Mouse (Mus musculus) spleen, adult 2 months (tissue): Measurements from ENCODE around the gene Adar.

Experiments
- CTCF ChIP-seq: fragments of 200-500 bp; IDR thresholded peaks from 2 replicates; pipeline ENCODE4 v1.5.1; 2011; ENCODE audit warnings: mild to moderate bottlenecking, inconsistent platforms; ENCODE audit not compliant: insufficient read depth, insufficient read length, insufficient replicate concordance; ENCODE audit errors: extremely low read depth
- POLR2A ChIP-seq: fragments of 200-500 bp; IDR thresholded peaks from 2 replicates; pipeline ENCODE4 v1.6.1; 2011; ENCODE audit warnings: low read depth, low read length, inconsistent platforms

DNA sequence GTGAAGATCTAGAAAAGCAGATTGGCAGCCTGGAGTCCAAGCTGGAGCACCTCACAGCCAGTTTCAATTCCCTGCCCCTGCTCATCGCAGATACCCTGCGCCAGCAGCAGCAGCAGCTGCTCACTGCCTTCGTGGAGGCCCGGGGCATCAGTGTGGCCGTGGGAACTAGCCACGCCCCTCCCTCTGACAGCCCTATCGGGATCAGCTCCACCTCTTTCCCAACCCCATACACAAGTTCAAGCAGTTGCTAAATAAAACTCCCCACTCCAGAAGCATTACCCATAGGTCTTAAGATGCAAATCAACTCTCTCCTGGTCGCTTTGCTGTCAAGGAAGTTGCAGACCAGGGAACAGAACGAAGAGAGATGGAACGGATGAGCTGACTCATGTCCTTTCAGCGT is 47.7 kb upstream of the Adar start:
- TF ChIP-seq CTCF (no peak), POLR2A (no peak)
